Mouse (Mus musculus) neural tube, embryonic 12.5 days (tissue): ENCODE results near the gene Mettl22. TPM values are rescaled to one million over a fixed set of nuclear protein-coding genes. Genes with fewer than 3 reads are reported as not detected.
A peak's percentile ranks its signal among the peaks of the same experiment; 100 is the strongest.

ENCODE experiments used
- ATAC-seq: fragments of 200-750 bp; cut with Nextera tagmentation; 2 replicates; pipeline ENCODE4 v1.8.0; 2017; ENCODE audit warnings: low read depth, mild to moderate bottlenecking, moderate TSS enrichment, moderate library complexity; ENCODE audit not compliant: low FRiP score
- H3K27ac ChIP-seq: fragments of 300-500 bp; sonication (generic); 2 replicates; pipeline ENCODE4 v1.5.1; 2016
- H3K27me3 ChIP-seq: fragments of 300-500 bp; sonication (generic); replicated peaks from 2 replicates; pipeline ENCODE4 v1.6.1; 2016; ENCODE audit warnings: mild to moderate bottlenecking
- H3K36me3 ChIP-seq: fragments of 300-500 bp; sonication (generic); 2 replicates; pipeline ENCODE4 v1.6.1; 2016; ENCODE audit warnings: mild to moderate bottlenecking
- H3K4me1 ChIP-seq: fragments of 300-500 bp; sonication (generic); 2 replicates; pipeline ENCODE4 v1.6.1; 2016
- H3K4me2 ChIP-seq: fragments of 300-500 bp; sonication (generic); replicated peaks from 2 replicates; pipeline ENCODE4 v1.6.1; 2016; ENCODE audit warnings: mild to moderate bottlenecking
- H3K4me3 ChIP-seq: fragments of 300-500 bp; sonication (generic); 2 replicates; pipeline ENCODE4 v1.5.1; 2016
- H3K9ac ChIP-seq: fragments of 300-500 bp; sonication (generic); 2 replicates; pipeline ENCODE4 v1.6.1; 2016; ENCODE audit warnings: mild to moderate bottlenecking
- H3K9me3 ChIP-seq: fragments of 300-500 bp; sonication (generic); 2 replicates; pipeline ENCODE4 v1.6.1; 2016; ENCODE audit warnings: mild to moderate bottlenecking
- WGBS: fragments of 180-500 bp; shearing (Covaris S2); methylation state at CpG from one replicate; pipeline ENCODE4 v1.1.7; 2016; 5-methylcytosine and 5-hydroxymethylcytosine counted together
- polyA plus RNA-seq: library from polyadenylated mRNA; unstranded; fragments of >200 nt; fragmentation: Nextera tagmentation; extraction: Ambion mirVana; gene quantifications from 2 replicates; pipeline ENCODE4 v1.2.1, GENCODE M21; 2016

The Mettl22 gene
- polyA plus RNA-seq, 1 experiment from 2014 or later = 25.6 TPM

- H3K9ac ChIP-seq = no peak overlapping the region
- H3K36me3 ChIP-seq = no peaks in the 10 kb centered on the region
- H3K4me1 ChIP-seq = no peaks in the 10 kb centered on the region
- no peak overlapping the region for H3K4me2 ChIP-seq
- 96% methylated on average over 4 of the region's 4 CpGs for WGBS
- ATAC-seq = no peak
- H3K27me3 ChIP-seq = no peaks in the 10 kb centered on the region
- no peak overlapping the region for H3K4me3 ChIP-seq
- H3K27ac ChIP-seq = no peak overlapping the region
- no peaks in the 10 kb centered on the region for H3K9me3 ChIP-seq
Measured at GRCm38 (mm10) chr16:8458391-8458790, 12.2 kb upstream of the Mettl22 start.

- no peak for ATAC-seq
- 42% methylated on average over 6 of the region's 6 CpGs for WGBS
Measured at GRCm38 (mm10) chr16:8459098-8459497, 11.5 kb upstream of the Mettl22 start.

GRCm38 (mm10) chr16:8470132-8470531 is 456 bp upstream of the Mettl22 start:
- no peak overlapping the region for H3K4me3 ChIP-seq
- peaks cover 9% of the 10 kb centered on the region for H3K4me1 ChIP-seq
- peak; percentile 72 for ATAC-seq
- H3K27me3 ChIP-seq = no peaks in the 10 kb centered on the region
- peak overlapping the region; percentile 83 for H3K4me2 ChIP-seq
- 74% methylated on average over 2 of the region's 2 CpGs for WGBS
- H3K27ac ChIP-seq = no peak overlapping the region
- H3K9me3 ChIP-seq = no peaks in the 10 kb centered on the region
- no peak overlapping the region for H3K9ac ChIP-seq
- no peaks in the 10 kb centered on the region for H3K36me3 ChIP-seq

More at GRCm38 (mm10) chr16:8459098-8459497, 11.5 kb upstream of the Mettl22 start:
- H3K9me3 ChIP-seq = no peaks in the 10 kb centered on the region
- H3K4me2 ChIP-seq = no peak overlapping the region
- no peak overlapping the region for H3K4me3 ChIP-seq
- H3K27me3 ChIP-seq = no peaks in the 10 kb centered on the region
- no peak overlapping the region for H3K27ac ChIP-seq
- no peaks in the 10 kb centered on the region for H3K4me1 ChIP-seq
- H3K36me3 ChIP-seq = no peaks in the 10 kb centered on the region
- no peak overlapping the region for H3K9ac ChIP-seq

- H3K36me3 ChIP-seq = peaks cover 44% of the 10 kb centered on the region
- ATAC-seq = no peak
- H3K9ac ChIP-seq = no peak overlapping the region
- peaks cover 9% of the 10 kb centered on the region for H3K4me1 ChIP-seq
- no peak overlapping the region for H3K4me2 ChIP-seq
- H3K4me3 ChIP-seq = no peak overlapping the region
- H3K27me3 ChIP-seq = no peaks in the 10 kb centered on the region
- no peaks in the 10 kb centered on the region for H3K9me3 ChIP-seq
- WGBS = 96% methylated on average over 9 of the region's 9 CpGs
- no peak overlapping the region for H3K27ac ChIP-seq
Measured at GRCm38 (mm10) chr16:8487396-8488005, 16.9 kb downstream of the Mettl22 start.

- Histone ChIP-seq H3K9ac (no peak overlapping the region), H3K4me3 (no peak overlapping the region), H3K4me2 (no peak overlapping the region), H3K4me1 (peaks cover 9% of the 10 kb centered on the region), H3K27me3 (no peaks in the 10 kb centered on the region), H3K9me3 (no peaks in the 10 kb centered on the region), H3K36me3 (peaks cover 36% of the 10 kb centered on the region), H3K27ac (no peak overlapping the region)
- ATAC-seq = no peak
- WGBS = 64% methylated on average over 5 of the region's 5 CpGs
Measured at GRCm38 (mm10) chr16:8489340-8489739, 18.8 kb downstream of the Mettl22 start.

GRCm38 (mm10) chr16:8491743-8492490 is 21.3 kb downstream of the Mettl22 start:
- no peak overlapping the region for H3K4me2 ChIP-seq
- H3K9me3 ChIP-seq = no peaks in the 10 kb centered on the region
- no peak overlapping the region for H3K27ac ChIP-seq
- 18% methylated on average over 13 of the region's 13 CpGs for WGBS
- H3K4me3 ChIP-seq = no peak overlapping the region
- no peaks in the 10 kb centered on the region for H3K27me3 ChIP-seq
- H3K9ac ChIP-seq = no peak overlapping the region
- H3K36me3 ChIP-seq = peaks cover 20% of the 10 kb centered on the region
- ATAC-seq = peak; percentile 67
- H3K4me1 ChIP-seq = peaks cover 9% of the 10 kb centered on the region

- no peak for ATAC-seq
- Histone ChIP-seq H3K36me3 (peaks cover 7% of the 10 kb centered on the region; the same call in 1 of the 2 replicates), H3K27ac (no peak overlapping the region), H3K9ac (no peak overlapping the region), H3K4me1 (peaks cover 9% of the 10 kb centered on the region), H3K4me3 (no peak overlapping the region), H3K4me2 (no peak overlapping the region), H3K27me3 (no peaks in the 10 kb centered on the region), H3K9me3 (no peaks in the 10 kb centered on the region)
- 20% methylated on average over 4 of the region's 4 CpGs for WGBS
Measured at GRCm38 (mm10) chr16:8494268-8494667, 23.7 kb downstream of the Mettl22 start.

GRCm38 (mm10) chr16:8496967-8497366 is 26.4 kb downstream of the Mettl22 start:
- Histone ChIP-seq H3K27ac (no peak overlapping the region), H3K4me2 (no peak overlapping the region), H3K4me3 (no peak overlapping the region), H3K4me1 (peaks cover 4% of the 10 kb centered on the region), H3K27me3 (no peaks in the 10 kb centered on the region), H3K9me3 (no peaks in the 10 kb centered on the region), H3K36me3 (no peaks in the 10 kb centered on the region), H3K9ac (no peak overlapping the region)
- WGBS = 76% methylated on average over 2 of the region's 2 CpGs
- ATAC-seq = no peak

GRCm38 (mm10) chr16:8504271-8504670 is 33.7 kb downstream of the Mettl22 start:
- Histone ChIP-seq H3K4me2 (no peak overlapping the region), H3K27me3 (no peaks in the 10 kb centered on the region), H3K9me3 (no peaks in the 10 kb centered on the region), H3K4me1 (no peaks in the 10 kb centered on the region), H3K36me3 (no peaks in the 10 kb centered on the region), H3K9ac (no peak overlapping the region), H3K27ac (no peak overlapping the region), H3K4me3 (no peak overlapping the region)
- no peak for ATAC-seq
- WGBS = 57% methylated on average over 2 of the region's 2 CpGs

- Histone ChIP-seq H3K27ac (no peak overlapping the region), H3K4me1 (peaks cover 18% of the 10 kb centered on the region), H3K4me2 (no peak overlapping the region), H3K9ac (no peak overlapping the region), H3K9me3 (no peaks in the 10 kb centered on the region), H3K27me3 (no peaks in the 10 kb centered on the region), H3K4me3 (no peak overlapping the region), H3K36me3 (no peaks in the 10 kb centered on the region)
- 75% methylated on average over 5 of the region's 5 CpGs for WGBS
- no peak for ATAC-seq
Measured at GRCm38 (mm10) chr16:8509894-8510293, 39.3 kb downstream of the Mettl22 start.

- WGBS = 0% methylated on average over 5 of the region's 5 CpGs
- Histone ChIP-seq H3K27me3 (no peaks in the 10 kb centered on the region), H3K9ac (no peak overlapping the region), H3K36me3 (no peaks in the 10 kb centered on the region; the same call in 1 of the 2 replicates), H3K4me3 (peak overlapping the region; percentile 61), H3K27ac (no peak overlapping the region), H3K9me3 (no peaks in the 10 kb centered on the region), H3K4me1 (peaks cover 32% of the 10 kb centered on the region), H3K4me2 (peak overlapping the region; percentile 73)
- peak; percentile 14; the same call in 1 of the 2 replicates for ATAC-seq
Measured at GRCm38 (mm10) chr16:8512830-8513229, 42.2 kb downstream of the Mettl22 start.

- Histone ChIP-seq H3K9me3 (no peaks in the 10 kb centered on the region), H3K27me3 (no peaks in the 10 kb centered on the region), H3K36me3 (no peaks in the 10 kb centered on the region; the same call in 1 of the 2 replicates), H3K9ac (peak within 1 kb of the TSS; percentile 72), H3K4me3 (peak within 1 kb of the TSS; percentile 61), H3K4me1 (peaks cover 36% of the 10 kb centered on the region), H3K4me2 (peak within 1 kb of the TSS; percentile 73), H3K27ac (no peak within 1 kb of the TSS)
- under 1% methylated on average over 46 of the region's 46 CpGs for WGBS
- peak; percentile 99 for ATAC-seq
Measured at GRCm38 (mm10) chr16:8513236-8513906, 42.8 kb downstream of the Mettl22 start, which contains the start of gene Abat. Abat (plus strand) TSS chr16:8513429.
